Mouse (Mus musculus) T-helper 17 cell (primary cell): ENCODE measurements around the gene Lck.

Experiments used
- in situ Hi-C, 2 experiments: fragments of 300-600 bp; cut with MboI, MseI; formaldehyde crosslinking; loops; 1 replicate in 1 of 2; 2 replicates in 1 of 2; pipeline ENCODE4 v1.15.1; 2025; ENCODE audit warnings: high pct_unique_total_duplicates in 2 of 2

The Lck gene

GRCm38 (mm10) chr4:129511413-129512096 lies 61.9 kb downstream of the Lck start:
- in situ Hi-C loops, result no loop called here

GRCm38 (mm10) chr4:129510723-129511412 lies 62.6 kb downstream of the Lck start:
- in situ Hi-C loops, result no loop called here

GRCm38 (mm10) chr4:129509650-129510049 lies 63.8 kb downstream of the Lck start:
- in situ Hi-C loops, result no loop called here

- in situ Hi-C loops, result no loop called here
These were observed 64.4 kb downstream of the Lck start for GRCm38 (mm10) chr4:129508834-129509600.

- in situ Hi-C loops, result no loop called here
These were observed 65.3 kb downstream of the Lck start for GRCm38 (mm10) chr4:129508237-129508515.

- in situ Hi-C loops, result no loop called here
These were observed 65.8 kb downstream of the Lck start for GRCm38 (mm10) chr4:129507434-129508236.

- in situ Hi-C loops, result no loop called here
These were observed 67.9 kb downstream of the Lck start for GRCm38 (mm10) chr4:129505511-129505910.

GRCm38 (mm10) chr4:129502901-129503444 lies 70.5 kb downstream of the Lck start:
- in situ Hi-C loops, result no loop called here

- in situ Hi-C loops, result no loop called here
These were observed 71.0 kb downstream of the Lck start for GRCm38 (mm10) chr4:129502327-129502888.

GRCm38 (mm10) chr4:129500607-129501566 lies 72.6 kb downstream of the Lck start:
- in situ Hi-C loops, result no loop called here

GRCm38 (mm10) chr4:129500017-129500416 lies 73.4 kb downstream of the Lck start:
- in situ Hi-C loops, result no loop called here

GRCm38 (mm10) chr4:129498941-129499340 lies 74.5 kb downstream of the Lck start:
- in situ Hi-C loops, result loop anchor here in 1 of 2 experiments (10.0 kb wide), 1 partner anchor 556 kb away; no protein-coding TSS in a partner anchor
